Mouse (Mus musculus) adrenal gland, postnatal 10 days (tissue): Measurements from ENCODE around the gene Rgs9bp. TPM values are rescaled to one million over a fixed set of nuclear protein-coding genes. Genes with fewer than 3 reads are reported as not detected.
"Not testable (repeated sequence)": the region's sequence is repeated elsewhere in the genome, so short reads cannot be mapped to it uniquely, and the experiment has no call there.

Experiments used
- DNase-seq: peaks from one replicate; pipeline ENCODE4 v3.0.0; 2021; ENCODE audit warnings: mixed read lengths
- total RNA-seq, 2 experiments: library from RNA; stranded (reverse); gene quantifications; 2 replicates each; pipeline ENCODE4 v1.2.3; 2021

Gene Rgs9bp
- total RNA-seq, 2 experiments from 2014 or later: 0.51 to 0.88 TPM

DNA sequence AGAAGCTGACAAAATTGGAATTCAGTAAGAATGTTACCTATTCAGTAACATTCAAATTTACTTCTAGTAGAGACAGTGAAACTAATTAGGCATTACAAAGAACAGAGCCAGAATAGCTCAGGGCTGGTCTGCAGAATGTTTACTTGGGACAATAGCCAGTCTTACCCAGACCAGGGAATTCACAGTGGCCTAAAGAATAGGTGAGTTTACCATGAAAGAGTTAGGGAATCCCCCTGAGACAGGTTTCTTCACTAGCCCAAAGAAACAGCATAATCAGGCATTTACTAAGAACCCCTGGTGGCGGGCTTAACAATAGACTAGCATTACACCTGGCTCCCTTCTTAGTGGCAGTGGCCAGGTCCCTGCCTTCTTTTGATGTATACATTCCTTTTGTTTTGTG is 54.8 kb downstream of the Rgs9bp start:
- not testable (repeated sequence) for DNase-seq

DNA sequence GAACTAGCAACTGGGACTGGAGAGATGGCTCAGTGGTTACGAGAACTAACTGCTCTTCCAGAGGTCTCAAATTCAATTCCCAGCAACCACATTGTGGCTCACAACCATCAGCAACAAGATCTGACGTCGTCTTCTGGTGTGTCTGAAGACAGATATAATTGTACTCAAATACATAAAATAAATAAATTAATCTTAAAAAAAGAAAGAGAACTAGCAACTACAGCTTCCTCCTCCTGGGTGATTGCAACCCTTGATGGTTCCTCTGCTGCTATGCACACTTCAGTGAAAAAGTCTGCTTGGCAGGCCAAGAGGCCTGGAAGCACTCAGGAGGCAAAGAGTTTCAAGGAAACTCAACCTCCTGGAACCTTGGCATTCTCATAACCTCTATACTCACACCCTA is 55.4 kb downstream of the Rgs9bp start:
- no peak for DNase-seq

Other genes starting within 250 kb of the Rgs9bp start
- gene Faap24, start 188.7 kb downstream of the Rgs9bp start, total RNA-seq: 1 to 10 TPM; 5.1 to 6.9 TPM
- 10 to 100 TPM; 18.2 to 26.4 TPM for gene Cep89, start 188.5 kb downstream of the Rgs9bp start, total RNA-seq
- not detected for gene Slc7a9, start 136.8 kb downstream of the Rgs9bp start, total RNA-seq
- under 1 TPM; 0.30 to 0.33 TPM for gene Tdrd12, start 47.8 kb downstream of the Rgs9bp start, total RNA-seq
- gene Nudt19, start 29.3 kb downstream of the Rgs9bp start, total RNA-seq: 10 to 100 TPM; 54.1 to 64.3 TPM
- 10 to 100 TPM; 30.1 to 35.3 TPM for gene Ankrd27, start 662 bp upstream of the Rgs9bp start, total RNA-seq
- 100 to 1,000 TPM in 1 of 2 experiments, 10 to 100 TPM in 1; 96.1 to 103 TPM for gene Pdcd5, start 61.9 kb upstream of the Rgs9bp start, total RNA-seq
- 10 to 100 TPM; 39.5 to 39.8 TPM for gene Dpy19l3, start 168.9 kb upstream of the Rgs9bp start, total RNA-seq
- 10 to 100 TPM; 23.8 to 26.7 TPM for gene Zfp507, start 217.4 kb upstream of the Rgs9bp start, total RNA-seq